In genomic region chr1:153820216-153820615, GRCm38 (mm10) we compare ENCODE assay signal across 21 mouse cellular contexts. TPM values are rescaled to one million over a fixed set of nuclear protein-coding genes. Genes with fewer than 3 reads are reported as not detected.
"Had no signal": no experiment of that assay in that cellular context is flagged by ENCODE, and none has a peak within 500 bp of the region (broad histone marks: within the 10 kb centered on the region; RNA-seq: fewer than 3 reads in every experiment).

No protein-coding gene starts in this region.

- H3K27me3 ChIP-seq: limb, embryonic 15.5 days; liver, embryonic 12.5 days; neural tube, embryonic 15.5 days had no signal

- H3K9me3 ChIP-seq: kidney, embryonic 15.5 days; limb, embryonic 15.5 days; liver, embryonic 12.5 days; midbrain, embryonic 10.5 days had no signal

- DNase-seq: kidney, postnatal 14 days; lung, embryonic 14.5 days; lung, postnatal 10 days; lung, postnatal 4 days; right cerebral cortex, postnatal 4 days; spleen, adult 18-20 months; thymus, adult 18-20 months; thymus, postnatal 14 days had no signal

- H3K36me3 ChIP-seq: kidney, embryonic 15.5 days; limb, embryonic 15.5 days; liver, embryonic 12.5 days; midbrain, embryonic 10.5 days; neural tube, embryonic 15.5 days had no signal

- H3K4me1 ChIP-seq: kidney, embryonic 15.5 days; limb, embryonic 15.5 days; liver, embryonic 12.5 days; midbrain, embryonic 10.5 days; neural tube, embryonic 15.5 days had no signal

- ATAC-seq: liver, embryonic 12.5 days had no signal

- H3K4me3 ChIP-seq: kidney, embryonic 15.5 days; limb, embryonic 15.5 days; liver, embryonic 12.5 days; midbrain, embryonic 10.5 days; myocyte; neural tube, embryonic 15.5 days had no signal

- H3K4me2 ChIP-seq: kidney, embryonic 15.5 days; limb, embryonic 15.5 days; liver, embryonic 12.5 days; lung, embryonic 14.5 days; neural tube, embryonic 15.5 days had no signal

- H3K27ac ChIP-seq: kidney, embryonic 15.5 days; limb, embryonic 15.5 days; liver, embryonic 12.5 days; midbrain, embryonic 10.5 days; neural tube, embryonic 15.5 days had no signal

- H3K9ac ChIP-seq: kidney, embryonic 15.5 days; limb, embryonic 15.5 days; liver, embryonic 12.5 days; lung, embryonic 14.5 days; neural tube, embryonic 15.5 days had no signal

RNA-seq across cellular contexts. Expression of gene Rgsl1, which starts 23.7 kb away (rescaled TPM):
- total RNA-seq: megakaryocyte, adult 5-6 weeks had no signal
- polyA plus RNA-seq: kidney, embryonic 15.5 days; lung, embryonic 14.5 days; midbrain, embryonic 10.5 days; myocyte; neural tube, embryonic 11.5 days had no signal

RNA-seq across cellular contexts. Expression of gene Teddm1b, which starts 53.9 kb away (rescaled TPM):
- total RNA-seq: layer of hippocampus, adult 8-10 months; layer of hippocampus, postnatal 14 days; left cerebral cortex, adult 18-20 months; left cerebral cortex, postnatal 14 days had no signal
- polyA plus RNA-seq: large intestine, adult 2 months had no signal
